Mouse (Mus musculus) heart, embryonic 14.5 days (tissue): Measurements from ENCODE around the gene Igfbp4. TPM values are rescaled to one million over a fixed set of nuclear protein-coding genes. Genes with fewer than 3 reads are reported as not detected.

Source experiments
- ATAC-seq: fragments of 200-750 bp; cut with Nextera tagmentation; 2 replicates; pipeline ENCODE4 v1.8.0; 2017; ENCODE audit warnings: low read depth, moderate TSS enrichment; ENCODE audit not compliant: insufficient number of reproducible peaks, insufficient read depth, low FRiP score
- H3K27ac ChIP-seq, 2 experiments: fragments of 200-500 bp in 1 of 2; fragments of 300-500 bp in 1 of 2; sonication (generic) in 1 of 2; replicated peaks in 1 of 2; 2 replicates each; pipeline ENCODE4 v1.5.1; 2012 to 2014; ENCODE audit warnings: low read depth in 2 of 2, low read length in 2 of 2, control low read depth in 1 of 2, mild to moderate bottlenecking in 1 of 2, mixed read lengths in 1 of 2; ENCODE audit not compliant: control insufficient read depth in 1 of 2, insufficient read depth in 1 of 2
- H3K27me3 ChIP-seq: fragments of 300-500 bp; sonication (generic); 2 replicates; pipeline ENCODE4 v1.6.1; 2014; ENCODE audit warnings: mild to moderate bottlenecking, low read length, control low read depth; ENCODE audit not compliant: control insufficient read depth, insufficient read depth
- H3K36me3 ChIP-seq: fragments of 300-500 bp; sonication (generic); 2 replicates; pipeline ENCODE4 v1.6.1; 2014; ENCODE audit warnings: mild to moderate bottlenecking, control low read depth, low read length, mixed read lengths; ENCODE audit not compliant: control insufficient read depth, insufficient read depth
- H3K4me1 ChIP-seq, 2 experiments: fragments of 200-500 bp in 1 of 2; fragments of 300-500 bp in 1 of 2; sonication (generic) in 1 of 2; 2 replicates each; pipeline ENCODE4 v1.6.1; 2012 to 2014; ENCODE audit warnings: low read length in 2 of 2, control low read depth in 1 of 2, mixed read lengths in 1 of 2; ENCODE audit not compliant: control insufficient read depth in 2 of 2, insufficient read depth in 2 of 2
- H3K4me2 ChIP-seq: fragments of 300-500 bp; sonication (generic); 2 replicates; pipeline ENCODE4 v1.6.1; 2014; ENCODE audit warnings: mild to moderate bottlenecking, low read length
- H3K4me3 ChIP-seq, 2 experiments: fragments of 200-500 bp in 1 of 2; fragments of 300-500 bp in 1 of 2; sonication (generic) in 1 of 2; 2 replicates each; pipeline ENCODE4 v1.5.1; 2012 to 2014; ENCODE audit warnings: low read length in 2 of 2, mild to moderate bottlenecking in 2 of 2, control low read depth in 1 of 2, low read depth in 1 of 2, moderate library complexity in 1 of 2; ENCODE audit not compliant: control insufficient read depth in 1 of 2, insufficient read depth in 1 of 2
- H3K9ac ChIP-seq: fragments of 300-500 bp; sonication (generic); 2 replicates; pipeline ENCODE4 v1.6.1; 2014; ENCODE audit warnings: mild to moderate bottlenecking, low read length
- H3K9me3 ChIP-seq: fragments of 300-500 bp; sonication (generic); 2 replicates; pipeline ENCODE4 v1.6.1; 2016; ENCODE audit warnings: low read length, control low read depth; ENCODE audit not compliant: control insufficient read depth
- WGBS: fragments of 180-500 bp; shearing (Covaris S2); extraction: QIAGEN DNeasy Blood & Tissue Kit; methylation state at CpG from one replicate; pipeline ENCODE4 v1.1.7; 2014; 5-methylcytosine and 5-hydroxymethylcytosine counted together
- polyA plus RNA-seq: library from polyadenylated mRNA; unstranded; fragments of >200 nt; fragmentation: Nextera tagmentation; extraction: Ambion mirVana; gene quantifications from 2 replicates; pipeline ENCODE4 v1.2.1, GENCODE M21; 2014

Gene Igfbp4
- polyA plus RNA-seq, 1 experiment from 2014 or later, result 373 TPM

GRCm38 (mm10) chr11:99101693-99102092, 60.6 kb downstream of the Igfbp4 start:
- no peak for ATAC-seq
- 34% methylated on average over 8 of the region's 8 CpGs for WGBS
- no peak overlapping the region for H3K9ac ChIP-seq
- no peaks in the 10 kb centered on the region for H3K9me3 ChIP-seq
- H3K4me1 ChIP-seq, result peaks cover 9% of the 10 kb centered on the region in 2 experiments; a peak in 2 of 4 replicates
- no peaks in the 10 kb centered on the region for H3K36me3 ChIP-seq
- no peaks in the 10 kb centered on the region for H3K27me3 ChIP-seq
- no peak overlapping the region for H3K4me3 ChIP-seq
- H3K27ac ChIP-seq, result no peak overlapping the region
- H3K4me2 ChIP-seq, result no peak overlapping the region

GRCm38 (mm10) chr11:99102575-99103270, 61.7 kb downstream of the Igfbp4 start:
- H3K27ac ChIP-seq, result no peak overlapping the region
- no peak overlapping the region for H3K9ac ChIP-seq
- ATAC-seq, result no peak
- H3K4me1 ChIP-seq, result peaks cover 9 to 10% of the 10 kb centered on the region in 2 experiments; a peak in 2 of 4 replicates
- H3K9me3 ChIP-seq, result no peaks in the 10 kb centered on the region
- 85% methylated on average over 9 of the region's 9 CpGs for WGBS
- no peak overlapping the region for H3K4me3 ChIP-seq
- no peaks in the 10 kb centered on the region for H3K27me3 ChIP-seq
- H3K4me2 ChIP-seq, result no peak overlapping the region
- no peaks in the 10 kb centered on the region for H3K36me3 ChIP-seq

Other genes with a start within 250 kb of the Igfbp4 start
- 13.3 and 15.3 TPM in 2 replicates for gene Msl1, start 245.7 kb upstream of the Igfbp4 start, polyA plus RNA-seq
- gene Casc3, start 236.3 kb upstream of the Igfbp4 start, polyA plus RNA-seq, result 22.6 and 22.9 TPM in 2 replicates
- gene Rapgefl1, start 204.5 kb upstream of the Igfbp4 start, polyA plus RNA-seq, result 0.82 and 0.95 TPM in 2 replicates
- gene Wipf2, start 177.6 kb upstream of the Igfbp4 start, polyA plus RNA-seq, result 3.1 and 3.2 TPM in 2 replicates
- 15.6 and 17.5 TPM in 2 replicates for gene Cdc6, start 133.4 kb upstream of the Igfbp4 start, polyA plus RNA-seq
- 31.4 and 33.4 TPM in 2 replicates for gene Rara, start 113.4 kb upstream of the Igfbp4 start, polyA plus RNA-seq
- 1.00 and 2.3 TPM in 2 replicates for gene Gjd3, start 58.2 kb upstream of the Igfbp4 start, polyA plus RNA-seq
- 169 and 174 TPM in 2 replicates for gene Top2a, start 17.1 kb upstream of the Igfbp4 start, polyA plus RNA-seq
- 0.11 and 0.19 TPM in 2 replicates for gene Tns4, start 48.1 kb downstream of the Igfbp4 start, polyA plus RNA-seq
- gene Ccr7, start 113.8 kb downstream of the Igfbp4 start, polyA plus RNA-seq, result 0.16 TPM in 1 of 2 replicates, not detected in the other
- gene Smarce1, start 189.8 kb downstream of the Igfbp4 start, polyA plus RNA-seq, result 93.5 and 104 TPM in 2 replicates
- 3.0 and 3.4 TPM in 2 replicates for gene Krt222, start 202.8 kb downstream of the Igfbp4 start, polyA plus RNA-seq
- gene Krt24, start 244.0 kb downstream of the Igfbp4 start, polyA plus RNA-seq, result not detected in 2 replicates